Mouse (Mus musculus): ENCODE results near the gene Sppl3.

Sppl3 gene

DNA sequence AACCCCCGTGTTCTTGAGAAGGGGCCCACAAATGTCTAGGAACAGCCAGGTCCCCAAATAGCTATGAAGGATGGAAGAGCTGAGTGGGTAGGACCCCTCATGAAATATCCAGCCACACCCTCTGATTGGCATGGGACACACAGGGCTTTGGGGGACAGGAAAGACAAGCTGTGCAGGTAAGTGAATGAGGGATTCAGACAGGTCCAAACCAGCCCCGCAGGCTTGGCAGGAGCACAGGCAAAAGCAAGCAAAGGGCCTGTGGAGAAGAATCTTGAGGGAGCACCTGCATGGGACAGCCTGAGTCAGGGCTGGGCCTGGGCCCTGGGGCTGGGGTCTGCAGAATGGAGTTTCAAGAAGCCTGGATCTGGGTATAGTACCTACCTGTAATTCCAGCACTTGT is 10.4 kb upstream of the Sppl3 start:
- peak; percentile 81 for DNase-seq

GRCm38 (mm10) chr5:115001464-115001863 is 9.5 kb upstream of the Sppl3 start:
- peak; percentile 66 for DNase-seq

DNA sequence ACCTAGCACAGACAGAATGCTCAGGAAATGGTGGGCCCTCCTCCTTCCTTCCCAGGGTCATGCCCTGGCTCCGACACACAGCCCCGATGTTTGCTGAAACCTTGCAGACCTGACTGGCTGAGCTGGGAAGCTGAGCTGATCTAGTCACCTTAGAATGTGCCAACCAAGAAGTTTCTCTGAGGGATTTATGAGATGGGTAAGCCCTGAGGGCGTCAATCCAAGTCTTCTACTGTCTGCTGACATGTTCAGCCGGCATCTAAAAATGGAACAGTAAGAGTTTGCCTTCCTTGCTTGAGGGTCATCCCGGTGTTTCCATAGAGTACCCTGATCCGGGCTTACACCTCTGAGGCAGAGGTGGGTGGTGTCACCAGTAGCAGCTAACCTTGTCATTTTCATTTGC is 8.2 kb upstream of the Sppl3 start:
- DNase-seq = peak; percentile 67

GRCm38 (mm10) chr5:115003224-115003873 is 7.6 kb upstream of the Sppl3 start:
- DNase-seq = peak; percentile 46

DNA sequence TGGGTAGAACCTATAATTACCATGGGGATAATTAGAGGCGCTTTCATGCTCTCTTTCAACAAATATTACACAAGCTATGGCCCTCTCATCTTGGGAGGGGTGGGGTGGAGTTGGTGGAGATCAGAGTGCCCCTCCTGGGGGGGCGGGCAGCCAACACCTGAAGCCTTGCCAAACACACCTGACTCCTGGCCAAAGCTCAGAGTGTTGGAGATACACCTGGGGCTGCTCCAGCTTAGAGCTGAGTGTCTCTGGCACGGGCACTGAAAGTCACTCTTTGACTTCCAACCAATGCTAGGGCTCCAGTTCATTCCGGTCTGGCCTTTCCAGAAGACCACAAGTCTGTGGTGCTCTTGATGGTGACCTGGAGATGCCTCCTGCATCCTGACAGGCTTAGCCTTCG is 3.2 kb upstream of the Sppl3 start:
- DNase-seq = no peak

DNA sequence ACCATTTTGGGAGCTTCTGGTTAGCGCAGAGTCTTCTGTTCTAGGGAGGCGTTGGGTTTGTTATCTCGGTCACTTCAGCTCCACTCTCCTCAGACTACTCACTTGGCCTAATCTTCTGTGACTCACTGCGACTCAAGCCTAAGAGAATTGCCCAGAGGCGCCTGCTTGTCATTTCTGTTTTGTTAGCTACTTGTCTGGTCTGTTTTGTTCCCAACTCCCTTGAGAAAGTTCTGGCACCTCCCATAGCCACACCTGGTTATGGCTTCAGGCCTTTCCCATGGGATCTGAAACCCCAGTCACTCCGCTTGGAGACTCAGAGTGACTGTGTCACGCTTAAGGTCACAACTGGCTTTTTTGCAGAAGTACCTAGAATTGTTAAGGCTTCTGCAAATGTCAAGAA is 2.6 kb upstream of the Sppl3 start:
- no peak for DNase-seq

DNA sequence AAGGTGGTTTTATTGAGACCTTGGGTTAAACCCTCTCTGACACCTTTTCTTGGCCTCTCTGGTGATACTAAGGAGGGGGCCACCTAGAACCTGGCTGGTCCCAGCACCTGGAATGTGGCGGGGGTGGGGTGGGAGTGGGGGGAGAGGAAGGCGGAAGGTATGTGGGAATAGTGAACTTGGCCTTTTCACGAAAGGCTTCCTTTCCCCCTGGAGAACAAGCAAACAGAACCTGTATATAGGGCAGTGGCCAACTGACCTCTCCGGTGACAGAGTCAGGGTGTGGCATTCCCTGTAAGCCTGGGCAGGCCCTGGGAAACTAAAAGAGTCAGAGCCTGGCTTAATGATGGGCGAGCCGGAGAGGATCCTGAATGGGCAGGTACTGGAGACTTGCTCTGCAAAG is 1.8 kb upstream of the Sppl3 start:
- DNase-seq = peak; percentile 87

DNA sequence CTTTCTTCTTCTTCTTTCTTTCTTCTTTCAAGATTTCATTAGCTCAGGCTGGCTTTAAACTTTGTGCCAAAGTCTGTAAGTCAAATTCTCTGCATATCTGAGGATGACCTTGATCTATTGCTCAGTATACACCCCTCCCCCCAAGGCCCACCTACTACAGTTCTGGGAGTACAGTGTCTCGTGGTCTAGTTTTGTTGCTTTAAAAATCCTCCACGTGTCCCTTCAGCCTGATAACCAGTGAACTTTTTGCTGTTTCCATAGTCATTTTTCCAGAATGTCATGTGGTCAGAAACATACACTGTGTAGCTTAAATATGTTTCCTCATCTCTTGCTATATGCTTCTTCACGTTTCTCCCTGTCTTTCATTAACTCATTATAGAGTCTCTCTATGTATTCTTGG is 976 bp upstream of the Sppl3 start:
- peak; percentile 74 for DNase-seq

DNA sequence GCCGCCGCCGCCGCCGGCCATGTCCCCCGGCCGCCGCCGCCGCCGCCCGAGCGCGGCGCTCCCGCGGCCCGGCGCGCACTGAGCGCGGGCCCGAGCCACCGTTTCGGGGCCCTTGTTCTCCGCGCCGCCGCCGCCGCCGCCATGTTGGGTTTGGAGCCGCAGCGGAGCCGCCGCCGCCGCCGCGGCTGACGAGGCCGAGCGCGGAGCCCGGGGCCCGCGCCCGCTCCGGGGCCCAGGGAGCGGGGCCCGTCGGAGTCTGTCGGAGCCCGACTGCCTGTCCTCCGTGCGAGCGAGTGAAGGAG is 231 bp downstream of the Sppl3 start:
- no peak for DNase-seq

GRCm38 (mm10) chr5:115011519-115012261 is 753 bp downstream of the Sppl3 start:
- DNase-seq = peak; percentile 97

DNA sequence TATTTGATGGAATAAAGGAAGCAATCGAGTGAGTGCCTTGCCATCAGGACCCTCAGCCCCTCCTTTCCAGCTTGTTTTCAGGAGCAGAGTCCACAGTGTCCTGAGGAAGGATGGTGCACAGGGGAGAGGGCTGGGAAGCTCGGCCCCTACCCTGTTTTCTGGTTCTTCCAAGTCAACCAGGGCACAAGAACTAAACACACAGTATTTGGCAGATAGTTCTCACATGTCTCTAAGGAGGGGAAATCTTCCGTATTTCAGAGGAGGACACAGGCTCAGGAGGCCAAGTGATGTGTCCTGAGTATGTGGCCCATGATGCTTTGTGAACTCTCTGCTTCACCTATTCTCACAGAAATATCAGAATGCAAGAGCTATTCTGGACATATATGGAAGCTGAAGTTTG is 2.5 kb downstream of the Sppl3 start:
- DNase-seq = peak; percentile 79

DNA sequence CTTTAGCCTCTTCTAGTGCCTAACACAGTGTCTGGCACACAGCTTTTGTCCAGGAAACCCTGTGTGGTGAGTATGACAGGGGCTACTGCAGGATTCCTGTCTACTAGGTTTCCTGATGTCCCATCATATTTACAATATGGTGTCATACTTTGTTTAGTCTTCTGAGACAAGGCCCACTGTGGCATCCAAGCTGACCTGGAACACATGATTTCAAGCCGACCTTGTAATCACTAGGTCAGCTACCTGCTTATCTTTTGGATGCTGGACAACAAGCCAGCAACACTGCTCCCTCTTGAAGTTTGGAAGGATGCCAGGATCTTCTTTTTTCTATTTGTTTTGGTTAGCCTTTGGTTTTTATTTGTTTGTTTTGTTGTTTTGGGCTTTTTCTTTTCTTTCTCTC is 3.6 kb downstream of the Sppl3 start:
- peak; percentile 91 for DNase-seq

DNA sequence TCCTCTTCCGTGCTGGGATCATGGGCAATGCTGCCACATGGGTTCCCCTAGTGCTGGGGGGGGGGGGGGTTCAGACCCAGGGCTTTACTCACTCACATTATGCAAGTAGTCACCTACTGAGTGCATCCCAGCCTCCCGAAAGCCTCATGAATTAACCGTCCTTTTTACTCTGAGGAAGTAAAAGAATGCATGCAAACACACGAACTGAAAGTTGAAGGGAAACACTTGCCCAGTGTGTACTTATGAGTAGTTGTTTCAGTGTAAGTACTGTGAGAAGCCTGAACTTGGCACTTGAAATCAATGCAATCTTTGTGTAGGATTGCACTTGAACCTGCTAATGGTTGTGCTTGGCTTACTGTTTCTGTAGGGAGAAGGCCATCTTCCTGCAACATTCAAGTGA is 4.2 kb downstream of the Sppl3 start:
- DNase-seq = peak; percentile 71

DNA sequence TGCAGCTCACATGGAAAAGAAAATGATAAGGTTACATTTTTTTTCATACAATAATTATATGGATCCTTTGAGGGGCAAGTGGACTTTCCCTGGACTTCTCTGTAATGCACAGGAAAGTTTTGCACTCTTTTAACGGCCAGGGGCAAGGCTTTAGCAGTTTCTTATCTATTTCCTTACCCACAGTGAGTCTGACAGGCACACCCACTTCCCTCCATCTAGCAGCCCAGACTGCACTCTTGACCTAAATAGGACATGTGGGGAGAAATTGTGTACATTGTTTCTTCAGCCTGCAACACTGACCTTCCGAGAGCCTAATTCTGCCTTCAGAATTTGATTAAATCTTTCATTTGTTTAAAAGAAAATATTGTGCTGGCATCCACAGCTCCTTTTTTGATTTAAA is 7.3 kb downstream of the Sppl3 start:
- no peak for DNase-seq

DNA sequence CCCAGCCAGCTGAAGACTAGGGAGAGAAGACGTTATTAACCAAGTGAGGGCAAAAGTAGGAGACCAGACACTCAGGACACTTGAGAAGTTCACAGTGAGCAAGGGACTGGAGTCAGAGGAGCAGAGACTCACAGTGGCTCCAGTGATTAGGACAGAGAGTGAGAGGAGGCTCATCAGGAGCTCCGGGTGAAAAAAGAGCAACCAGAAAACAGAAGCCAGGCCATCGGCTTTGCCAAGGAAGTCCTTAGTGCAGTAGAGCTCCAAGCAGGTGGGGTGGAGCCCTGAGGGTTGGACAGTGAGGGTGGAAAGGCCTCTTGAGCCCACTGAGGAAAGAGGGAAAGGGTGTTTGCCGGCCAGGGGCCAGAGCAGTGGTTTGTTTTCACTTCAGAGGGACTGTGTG is 7.9 kb downstream of the Sppl3 start:
- DNase-seq = peak; percentile 92

DNA sequence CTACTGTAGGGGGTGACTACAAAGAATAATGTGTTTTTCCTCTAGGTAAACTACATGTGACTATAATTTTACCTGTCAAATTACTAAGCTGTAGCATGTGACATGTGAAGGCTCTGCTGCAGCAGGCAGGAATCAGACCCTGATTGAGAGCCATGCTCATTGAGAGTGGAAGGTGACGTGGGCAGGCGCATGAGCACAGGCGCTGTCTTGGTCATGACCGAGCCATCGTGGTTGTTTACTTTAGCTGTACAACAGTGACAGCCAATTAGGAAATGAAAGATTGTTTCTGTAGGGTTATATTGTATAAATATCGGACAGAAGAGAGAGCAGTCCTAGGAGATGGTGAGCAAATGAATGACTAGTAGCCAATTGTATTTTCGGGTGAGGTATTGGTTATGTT is 11.1 kb downstream of the Sppl3 start:
- DNase-seq = peak; percentile 51

DNA sequence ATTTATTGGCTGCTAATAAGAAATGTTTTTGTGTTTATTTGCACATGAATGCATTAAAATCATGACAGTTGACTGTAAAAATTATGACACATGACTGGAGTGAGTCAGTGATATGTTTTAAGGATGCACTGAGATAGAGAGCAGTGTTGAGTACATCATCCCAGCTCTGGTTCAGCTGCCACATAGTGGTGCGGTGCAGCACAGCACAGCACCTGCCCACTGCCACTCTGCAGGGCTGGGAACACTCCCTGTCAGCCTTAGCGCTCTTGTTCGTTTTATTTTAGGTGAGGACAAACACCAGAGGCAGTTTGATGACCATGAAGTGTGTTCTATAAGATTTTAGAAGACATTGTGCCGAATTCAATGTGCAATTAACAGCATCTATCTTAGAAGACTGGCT is 15.2 kb downstream of the Sppl3 start:
- DNase-seq = peak; percentile 22

DNA sequence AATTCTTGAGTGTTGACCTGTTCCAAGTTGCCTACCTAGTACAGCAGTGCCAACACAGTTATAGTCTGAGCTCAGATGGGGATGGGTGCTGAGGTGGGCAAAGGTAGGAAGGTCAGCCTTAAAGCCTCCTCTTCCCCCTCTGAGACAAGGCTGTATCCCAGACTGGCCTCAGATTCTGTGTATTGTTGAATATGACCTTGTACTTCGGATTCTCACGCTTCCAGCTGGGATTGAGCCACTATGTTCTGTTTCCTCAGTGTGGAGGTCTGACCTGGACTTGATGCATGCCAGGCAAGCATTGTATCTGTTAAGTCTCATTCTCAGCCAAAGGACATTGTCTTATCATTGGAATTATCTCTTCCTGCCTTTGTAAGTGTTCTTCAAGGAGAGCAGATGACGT is 16.2 kb downstream of the Sppl3 start:
- DNase-seq = peak; percentile 93

DNA sequence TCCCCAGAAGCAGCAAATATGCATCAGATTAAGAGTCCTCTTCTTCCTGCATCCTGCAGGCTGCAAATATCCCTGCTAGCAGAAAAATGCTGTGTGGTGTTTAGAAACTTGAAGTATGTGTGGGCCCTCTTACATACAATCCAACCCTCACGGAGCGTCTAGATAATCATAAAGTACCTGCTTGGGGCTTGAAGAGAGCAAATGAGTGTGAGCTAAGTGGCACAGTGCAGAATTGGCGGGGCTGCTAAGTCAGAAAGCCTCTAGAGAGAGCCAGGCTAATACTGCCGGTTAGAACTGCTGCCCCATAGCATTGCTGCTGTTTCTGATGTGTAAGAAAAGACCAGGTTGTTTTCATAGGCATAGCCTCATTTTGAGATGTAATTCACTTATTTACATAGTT is 18.0 kb downstream of the Sppl3 start:
- peak; percentile 66 for DNase-seq

DNA sequence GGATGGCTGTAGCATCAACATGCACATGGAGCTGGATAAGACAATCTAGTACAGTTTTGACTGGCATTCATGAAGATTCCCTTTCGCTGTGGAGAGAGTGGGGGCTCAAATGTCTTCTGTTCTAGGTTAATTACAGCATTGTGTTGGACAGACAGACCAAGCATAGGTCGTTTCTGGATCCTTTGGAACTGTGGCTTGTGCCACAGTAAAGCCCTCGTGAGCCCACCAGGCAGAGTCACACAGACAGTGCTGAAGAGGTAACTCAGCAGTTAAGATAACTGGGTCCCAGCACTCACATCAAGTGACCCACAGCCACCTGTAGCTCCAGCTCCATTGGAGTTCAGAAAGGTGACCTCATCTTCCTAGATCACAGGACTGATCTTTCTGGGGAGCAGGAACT is 18.6 kb downstream of the Sppl3 start:
- DNase-seq = peak; percentile 63

DNA sequence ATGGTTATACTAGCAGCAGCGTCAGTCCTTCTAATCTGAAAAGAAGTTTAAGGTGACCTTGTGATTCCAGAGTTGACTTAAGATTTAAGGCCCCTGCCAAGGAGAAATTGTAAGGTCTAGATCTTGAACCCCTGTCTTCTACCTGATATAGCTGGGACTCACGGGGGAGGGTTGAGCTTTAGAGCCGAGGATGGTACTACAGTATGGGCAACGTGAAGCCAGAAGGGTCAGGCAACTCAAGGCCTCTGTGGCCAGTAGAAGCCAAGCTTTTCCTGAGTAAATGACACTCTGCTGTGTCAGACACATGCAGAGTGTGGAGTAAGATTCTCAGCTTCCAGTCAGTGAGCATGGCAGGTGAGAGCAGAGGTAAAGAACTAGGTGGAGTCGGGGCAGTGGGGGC is 20.6 kb downstream of the Sppl3 start:
- DNase-seq = peak; percentile 62

DNA sequence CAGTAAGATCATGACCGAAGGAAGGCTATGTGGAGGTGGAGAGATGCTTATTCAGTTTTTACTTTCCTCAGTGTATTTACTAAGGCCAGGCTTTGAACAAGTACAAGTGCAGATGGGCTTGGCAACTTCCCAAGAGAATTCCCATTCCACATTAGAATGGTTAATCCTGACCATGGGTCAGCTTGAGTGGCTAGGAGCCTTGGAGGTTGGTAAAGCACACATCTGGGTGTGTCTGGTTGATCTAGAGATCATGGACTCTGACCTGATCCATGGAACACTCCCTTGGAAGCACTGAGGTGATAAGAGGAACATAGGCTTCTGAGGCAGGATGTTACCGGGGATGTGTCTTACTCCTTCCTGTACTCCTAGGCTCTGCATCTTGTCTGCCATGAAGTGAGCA is 21.7 kb downstream of the Sppl3 start:
- no peak for DNase-seq

GRCm38 (mm10) chr5:115035217-115035616 is 24.3 kb downstream of the Sppl3 start:
- no peak for DNase-seq

GRCm38 (mm10) chr5:115037099-115037498 is 26.2 kb downstream of the Sppl3 start:
- no peak for DNase-seq

- peak; percentile 95 for DNase-seq
These were observed 29.8 kb downstream of the Sppl3 start for GRCm38 (mm10) chr5:115040756-115041155.

Data from heart, adult 11 months (tissue).